Mouse (Mus musculus): ENCODE measurements at regions not wholly inside any gene's neighbourhood (a gene's known extent, or its start where the extent isn't known, plus 50 kb on each side); places are given as distances from the start of the nearest gene placed in this dataset.
"Not testable (repeated sequence)": the region's sequence is repeated elsewhere in the genome, so short reads cannot be mapped to it uniquely, and the experiment has no call there.

GRCm38 (mm10) chr15:15082577-15083128 lies 1645.9 kb upstream of the Cdh9 start:
- DNase-seq (ENCODE audit: inconsistent ontology term) = peak; percentile 16

DNA sequence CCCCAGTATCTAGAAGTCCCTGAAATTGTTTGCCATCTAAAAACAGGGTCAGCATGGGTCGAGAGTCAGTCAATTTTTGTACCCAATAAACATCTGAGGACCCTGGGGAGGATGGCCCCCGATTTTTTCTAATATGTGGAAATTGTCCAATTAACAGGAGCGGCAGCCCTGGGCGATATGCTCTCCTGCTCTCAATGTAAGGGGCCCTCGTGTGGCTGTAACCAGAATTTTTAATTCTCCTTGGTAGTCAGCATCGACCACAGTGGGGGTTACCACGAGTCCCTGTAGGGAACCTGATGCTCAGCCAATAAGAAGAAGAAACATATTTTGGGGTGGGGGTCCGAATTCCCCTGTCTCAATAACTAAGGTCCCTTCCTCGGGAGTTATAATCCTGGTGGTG lies 1639.9 kb upstream of the Cdh9 start:
- not testable (repeated sequence) for DNase-seq (ENCODE audit: inconsistent ontology term)

DNA sequence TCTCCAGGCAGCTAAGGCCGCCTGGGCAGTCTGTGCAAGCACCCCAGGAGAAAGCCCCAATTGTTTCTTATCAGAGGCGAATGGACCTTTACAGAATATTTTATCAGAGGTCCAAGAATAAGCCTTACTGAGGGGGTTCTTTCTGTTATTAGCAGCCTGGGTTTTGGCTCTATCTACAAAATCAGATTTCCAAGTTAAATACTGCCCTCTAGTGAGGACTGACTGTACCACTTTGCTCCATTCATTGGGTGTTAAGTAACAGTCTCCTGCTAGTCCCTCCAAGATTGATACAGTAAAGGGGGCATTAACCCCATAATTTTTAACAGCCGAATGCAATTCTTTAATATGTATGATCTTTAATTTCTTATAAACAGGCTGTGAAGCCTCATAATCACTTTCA lies 1638.8 kb upstream of the Cdh9 start:
- not testable (repeated sequence) for DNase-seq (ENCODE audit: inconsistent ontology term)

- peak; percentile 64 for DNase-seq (ENCODE audit: inconsistent ontology term)
These were observed 1636.8 kb upstream of the Cdh9 start for GRCm38 (mm10) chr15:15091531-15092290.

DNA sequence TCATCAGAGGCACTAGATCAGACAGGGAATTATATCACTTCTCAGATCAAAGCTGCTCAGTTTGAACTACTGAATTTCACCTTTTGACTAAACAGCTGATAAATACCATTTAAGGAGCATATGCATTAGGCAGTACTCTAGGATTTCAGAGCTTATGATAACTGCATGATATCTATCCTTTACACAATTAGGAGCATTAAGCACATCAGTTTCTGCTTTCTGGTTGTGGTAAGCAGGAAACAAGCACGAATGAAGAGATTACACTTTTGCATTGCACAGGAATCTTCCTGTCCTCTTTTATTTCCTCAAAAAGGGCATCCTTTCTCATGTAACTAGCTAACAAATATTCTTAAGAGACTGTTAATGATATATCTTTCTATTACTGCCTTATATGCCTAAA lies 1631.2 kb upstream of the Cdh9 start:
- no peak for DNase-seq (ENCODE audit: inconsistent ontology term)

- DNase-seq (ENCODE audit: inconsistent ontology term) = no peak
These were observed 1626.4 kb upstream of the Cdh9 start for GRCm38 (mm10) chr15:15102185-15102584.

DNA sequence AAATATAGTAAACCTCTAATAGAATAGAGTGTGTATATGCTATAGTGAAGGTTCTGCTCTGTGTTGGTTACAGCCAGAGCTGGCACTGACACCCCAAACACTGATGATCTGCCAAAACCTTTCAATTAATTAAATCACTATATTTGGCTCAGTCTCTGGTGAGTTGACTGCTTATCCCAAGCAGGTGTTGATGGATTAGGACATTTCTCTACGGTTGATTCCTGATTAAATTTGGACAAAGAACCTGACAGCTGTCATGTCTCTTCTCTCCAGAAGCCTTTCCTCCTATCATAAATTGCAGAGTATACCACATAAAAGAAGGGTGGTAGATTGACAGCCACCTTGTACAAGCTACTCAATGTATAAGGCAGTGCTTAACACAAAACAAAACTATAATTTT lies 1608.4 kb upstream of the Cdh9 start:
- no peak for DNase-seq (ENCODE audit: inconsistent ontology term)

DNA sequence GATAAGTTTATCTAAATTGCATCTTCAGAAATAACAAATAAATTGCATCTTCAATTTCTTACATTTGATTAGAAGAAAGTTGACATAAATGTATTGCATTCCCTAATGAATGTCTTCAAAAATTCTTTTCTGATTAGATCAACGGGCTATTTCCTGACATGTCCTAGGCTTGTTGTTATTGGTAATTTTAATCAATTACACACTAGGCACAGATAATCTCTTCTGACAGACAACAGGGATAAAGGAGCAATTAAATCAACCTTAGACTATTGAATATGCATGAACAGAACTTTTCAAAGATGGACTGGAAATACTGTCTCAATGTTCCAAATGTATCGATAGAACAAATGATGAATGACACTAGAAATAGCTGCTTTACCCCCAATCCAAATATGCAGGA lies 1579.8 kb upstream of the Cdh9 start:
- peak; percentile 49 for DNase-seq (ENCODE audit: inconsistent ontology term)

DNA sequence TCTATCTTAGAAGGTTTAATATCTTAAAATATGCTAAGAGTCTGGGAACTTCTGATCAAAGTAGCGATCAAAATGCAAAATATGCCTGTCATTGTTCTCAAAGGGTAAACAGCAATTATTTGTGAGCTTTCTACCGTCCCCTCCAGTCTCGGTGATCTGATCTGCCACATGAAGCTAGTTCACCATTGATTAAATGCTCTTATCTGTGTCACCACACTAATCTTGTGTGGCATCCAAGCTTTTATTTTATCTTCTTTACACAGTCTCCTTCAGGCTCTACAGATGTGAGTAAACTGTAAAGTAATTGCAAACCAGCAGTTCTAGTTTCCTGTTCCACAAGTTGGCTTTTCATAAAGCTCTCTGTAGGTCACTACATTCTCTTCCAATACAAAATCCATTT lies 1573.1 kb upstream of the Cdh9 start:
- no peak for DNase-seq (ENCODE audit: inconsistent ontology term)

DNA sequence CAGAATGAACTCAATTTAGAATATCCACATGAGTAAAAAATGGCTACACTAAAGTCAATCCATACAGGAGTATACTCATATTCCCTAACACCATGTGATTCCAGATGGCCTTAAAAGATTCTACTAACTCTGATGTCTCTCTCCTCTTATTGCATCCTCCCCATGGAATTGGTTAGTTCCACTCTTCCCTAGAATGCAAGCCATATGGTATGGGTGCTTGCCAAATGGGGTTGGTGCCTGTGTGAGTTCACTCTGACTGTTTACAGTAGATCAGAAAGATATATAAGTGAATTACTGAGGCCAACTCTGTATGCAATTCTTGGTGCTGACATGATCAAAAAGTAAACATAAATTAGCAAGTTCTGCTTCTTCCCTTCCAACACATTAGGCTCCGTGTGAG lies 1558.2 kb upstream of the Cdh9 start:
- DNase-seq (ENCODE audit: inconsistent ontology term) = no peak

DNA sequence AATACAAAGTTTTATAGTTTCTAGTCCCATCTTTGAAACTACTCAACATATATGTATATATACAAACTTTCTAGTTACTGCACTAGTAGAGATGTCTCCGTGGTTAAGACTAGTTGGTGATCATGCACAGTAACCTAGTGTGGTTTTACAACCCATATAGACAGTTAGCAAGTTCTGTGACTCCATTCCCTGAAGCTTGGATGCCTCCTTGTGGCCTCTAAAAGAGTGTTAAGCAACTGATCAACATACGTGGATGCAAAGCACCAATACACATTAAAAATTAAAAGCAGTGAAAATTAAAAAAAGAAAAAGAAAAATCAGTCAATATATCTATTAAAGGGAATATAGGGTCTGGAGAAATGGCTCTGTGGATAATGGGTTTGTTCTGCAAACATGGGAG lies 1508.3 kb upstream of the Cdh9 start:
- DNase-seq (ENCODE audit: inconsistent ontology term) = peak; percentile 3

DNA sequence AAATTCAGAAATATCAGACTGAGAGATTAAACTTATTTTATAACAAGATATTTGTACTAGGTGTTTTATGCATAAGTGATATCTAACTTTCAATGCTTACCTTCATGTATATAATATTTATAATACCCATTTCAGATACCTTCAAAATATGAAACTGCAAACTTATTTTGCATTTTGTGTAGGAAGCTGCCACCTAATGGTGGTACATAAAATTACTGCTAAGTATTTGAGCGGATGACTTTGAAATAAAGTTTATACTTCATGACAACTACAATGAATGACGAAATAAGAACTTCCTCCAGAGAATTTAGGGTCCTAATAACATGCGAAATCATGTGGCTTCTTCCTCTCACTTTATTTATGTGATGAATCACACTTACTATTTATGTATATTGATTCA lies 1498.6 kb upstream of the Cdh9 start:
- no peak for DNase-seq (ENCODE audit: inconsistent ontology term)

DNA sequence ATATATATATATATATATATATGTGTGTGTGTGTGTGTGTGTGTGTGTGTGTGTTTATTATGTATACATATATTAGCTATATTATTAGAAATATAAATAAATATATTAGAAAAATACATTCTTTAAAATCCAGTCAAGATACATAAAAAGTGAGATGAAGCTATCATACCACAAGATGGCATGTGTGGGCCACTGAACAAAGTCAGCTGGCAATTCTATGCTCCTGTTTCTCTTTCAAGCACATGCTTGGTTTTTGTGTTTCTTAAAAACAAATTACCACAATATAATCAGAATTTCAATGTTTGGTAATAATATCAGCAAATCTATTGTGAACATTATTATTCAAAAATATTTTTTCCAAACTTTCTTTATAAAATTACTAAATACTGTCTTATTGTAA lies 1490.2 kb upstream of the Cdh9 start:
- no peak for DNase-seq (ENCODE audit: inconsistent ontology term)
